Mouse (Mus musculus): ENCODE measurements at regions not wholly inside any gene's neighbourhood (a gene's known extent, or its start where the extent isn't known, plus 50 kb on each side); places are given as distances from the start of the nearest gene placed in this dataset.

- DNase-seq, result no peak
These were observed 84.1 kb upstream of the Xpo1 start for GRCm38 (mm10) chr11:23171760-23172159.

DNA sequence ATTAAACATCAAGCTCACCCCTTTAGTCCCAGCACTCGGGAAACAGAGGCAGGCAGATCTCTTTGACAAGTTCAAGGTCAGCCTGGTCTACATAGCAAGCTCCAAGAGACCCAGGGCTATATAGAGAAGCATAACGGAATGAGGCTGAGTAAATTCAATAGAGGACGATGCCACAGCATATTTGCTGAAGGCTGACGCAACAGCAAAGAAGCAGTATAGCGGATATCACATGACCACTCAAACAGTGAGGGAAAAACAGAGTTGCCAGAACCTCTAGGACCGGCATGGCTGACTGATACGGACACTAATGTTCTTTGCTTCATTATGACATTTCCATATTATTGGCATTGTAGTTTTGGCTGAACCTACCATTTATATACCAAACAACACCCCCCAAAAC is 74.2 kb upstream of the Xpo1 start:
- DNase-seq, result no peak

GRCm38 (mm10) chr11:23185211-23185610 is 70.6 kb upstream of the Xpo1 start:
- no peak for DNase-seq

GRCm38 (mm10) chr11:23201701-23202449 is 54.0 kb upstream of the Xpo1 start:
- DNase-seq, result no peak

DNA sequence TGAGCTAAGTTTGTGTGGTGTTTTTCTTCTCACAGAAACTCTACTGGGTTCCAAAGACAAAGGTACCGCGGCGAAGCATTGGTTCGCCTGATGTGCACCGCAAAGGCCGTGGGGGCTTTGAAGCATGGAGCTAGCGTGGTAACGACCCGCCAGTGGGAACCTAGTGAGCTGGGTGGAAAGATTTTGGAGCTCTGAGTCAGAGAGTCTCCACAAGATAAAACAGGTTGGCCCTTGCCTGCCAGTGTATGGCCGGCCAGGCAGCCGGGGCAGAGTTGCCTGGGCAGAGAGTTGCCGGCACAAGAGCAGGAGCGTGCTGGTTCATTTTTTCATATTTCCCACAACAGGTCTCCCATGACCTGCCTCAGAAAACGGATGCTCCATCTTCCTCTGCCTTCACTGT is 52.3 kb upstream of the Xpo1 start:
- DNase-seq, result no peak

- no peak for DNase-seq
These were observed 51.8 kb upstream of the Xpo1 start for GRCm38 (mm10) chr11:23204041-23204440.
